Mouse (Mus musculus) c-Kit-positive CD71-positive TER-119-positive erythroid progenitor cells, embryonic 14.5 days (primary cell): Measurements from ENCODE around the gene Nhlh2.
A peak's percentile ranks its signal among the peaks of the same experiment; 100 is the strongest.

Experiments
- DNase-seq: peaks from one replicate; pipeline ENCODE4 v3.0.0-alpha.2; 2013; ENCODE audit warnings: low spot score

Nhlh2 gene

GRCm38 (mm10) chr3:102025659-102026058 lies 15.8 kb downstream of the Nhlh2 start:
- DNase-seq, result no peak

GRCm38 (mm10) chr3:102027880-102028279 lies 18.0 kb downstream of the Nhlh2 start:
- DNase-seq, result peak; percentile 16

- no peak for DNase-seq
Measured at GRCm38 (mm10) chr3:102037806-102038205, 27.9 kb downstream of the Nhlh2 start.

DNA sequence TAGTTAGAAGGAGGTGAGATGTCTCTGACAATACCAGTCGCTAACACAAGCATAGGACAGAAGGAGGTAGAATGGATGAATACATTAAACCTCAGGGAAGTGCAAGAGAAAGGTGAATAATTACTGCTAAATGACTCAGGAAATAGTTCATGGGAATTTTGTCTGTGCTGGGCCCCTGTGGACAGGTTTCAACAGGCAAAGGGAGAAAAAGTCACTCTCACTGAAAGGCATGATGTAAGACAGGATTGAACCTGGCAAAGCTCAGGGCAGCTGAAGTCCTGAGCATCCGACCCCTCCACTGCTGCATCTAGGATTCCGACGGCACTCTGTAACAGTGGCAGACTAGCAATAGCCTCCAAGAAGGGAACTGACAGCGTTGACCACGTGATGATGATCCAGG lies 28.7 kb downstream of the Nhlh2 start:
- no peak for DNase-seq

GRCm38 (mm10) chr3:102041632-102042031 lies 31.8 kb downstream of the Nhlh2 start:
- no peak for DNase-seq

DNA sequence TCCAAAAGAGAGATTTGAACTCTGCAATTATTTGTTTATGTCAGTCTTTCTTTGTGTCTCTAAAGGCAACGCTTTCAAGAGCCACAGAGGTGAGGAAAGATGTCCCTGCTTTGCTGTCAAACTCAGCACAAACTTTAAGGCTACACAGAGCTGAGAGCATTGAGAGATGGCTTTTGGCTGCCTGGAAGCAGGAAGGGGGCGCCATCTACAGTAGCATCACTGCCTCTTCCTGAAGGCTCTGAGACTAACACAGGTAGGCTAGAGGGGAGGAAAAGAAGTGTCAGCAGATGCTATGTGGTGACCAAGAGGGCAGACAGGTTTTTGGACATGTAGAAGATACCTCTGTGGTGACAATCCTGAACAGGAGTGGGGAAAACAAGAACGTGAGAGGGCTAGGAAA lies 35.2 kb downstream of the Nhlh2 start:
- DNase-seq, result no peak

- no peak for DNase-seq
Measured at GRCm38 (mm10) chr3:102047532-102047931, 37.7 kb downstream of the Nhlh2 start.

DNA sequence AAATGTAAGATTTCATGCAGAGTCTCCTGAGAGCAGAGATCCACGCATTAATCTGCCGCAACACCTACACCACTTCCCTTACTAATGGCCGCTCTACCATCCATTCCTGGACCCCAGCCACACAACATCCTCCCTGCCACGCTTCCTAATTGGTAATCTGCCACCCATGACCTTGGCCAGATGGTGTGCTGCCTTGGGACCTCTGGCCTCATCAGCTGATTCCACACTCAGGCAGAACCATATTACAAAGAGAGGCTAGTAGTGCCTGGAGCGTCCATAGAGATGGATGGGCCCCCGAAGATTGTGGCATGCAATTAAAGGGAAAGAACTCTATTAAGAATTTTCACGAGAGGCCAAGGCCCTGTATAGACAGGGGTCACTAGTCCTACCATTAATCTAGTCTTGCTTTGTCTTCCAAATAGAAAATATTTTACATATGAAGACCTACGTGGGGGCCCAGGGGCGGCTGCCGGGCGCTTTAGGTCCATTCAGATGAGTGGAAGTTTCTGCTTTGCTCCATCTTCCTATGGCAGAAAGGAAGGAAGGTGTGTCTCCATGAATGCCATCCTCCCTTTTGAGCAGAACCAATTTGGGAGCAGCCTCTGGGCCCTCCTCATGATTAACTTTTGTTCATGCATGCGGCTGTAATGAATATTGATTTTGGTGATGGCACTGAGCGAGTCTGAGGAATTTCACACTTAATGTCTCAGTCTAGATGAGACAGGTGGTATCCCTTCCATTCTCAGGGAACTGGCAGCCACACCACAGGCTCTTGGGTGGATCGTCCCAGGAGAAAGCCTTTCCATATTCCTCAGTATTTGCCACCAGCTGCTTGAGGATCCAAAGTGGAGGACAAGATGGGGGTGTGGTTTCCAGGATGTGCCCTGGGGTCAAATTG lies 39.6 kb downstream of the Nhlh2 start:
- DNase-seq, result no peak

GRCm38 (mm10) chr3:102052036-102052435 lies 42.2 kb downstream of the Nhlh2 start:
- no peak for DNase-seq

- no peak for DNase-seq
Measured at GRCm38 (mm10) chr3:102053293-102053692, 43.4 kb downstream of the Nhlh2 start.

DNA sequence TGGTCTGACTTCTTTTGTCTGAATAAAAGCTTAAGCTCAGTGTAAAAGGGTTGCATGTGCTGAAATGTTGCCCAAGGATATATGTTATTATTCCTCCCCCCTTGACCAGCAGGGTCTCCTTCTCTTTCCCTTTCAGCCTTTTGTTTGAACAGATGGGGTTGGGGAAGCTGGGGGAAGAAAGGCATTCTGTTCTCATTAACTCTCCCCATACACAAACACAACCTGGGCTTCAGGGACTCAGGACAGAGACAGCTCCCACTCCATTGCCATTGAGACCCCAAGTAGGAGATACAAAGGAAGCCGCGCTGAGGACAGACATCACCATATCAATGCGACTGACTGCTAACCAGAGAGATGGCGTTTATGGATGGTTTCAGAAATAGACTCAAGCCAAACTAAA lies 46.0 kb downstream of the Nhlh2 start:
- DNase-seq, result no peak

DNA sequence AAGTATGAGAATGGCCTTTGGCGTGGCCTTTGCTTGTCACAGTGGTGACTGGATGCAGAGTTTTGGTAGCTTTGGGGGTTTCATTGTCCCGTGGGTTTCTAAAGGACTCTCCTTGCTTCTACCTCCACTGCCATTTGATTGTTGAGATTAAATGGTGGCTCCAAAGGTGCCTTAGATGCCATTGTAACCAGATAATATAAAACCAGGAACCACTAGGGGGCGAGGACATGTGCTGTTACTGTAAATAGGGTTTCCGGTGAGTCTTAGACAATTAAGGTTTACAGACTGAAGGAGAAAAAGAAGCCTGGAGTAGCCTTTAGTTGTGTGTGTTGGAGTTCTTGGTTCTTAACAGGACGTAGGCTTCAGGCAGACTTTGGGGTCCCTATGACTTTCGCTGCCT lies 50.2 kb downstream of the Nhlh2 start:
- no peak for DNase-seq

GRCm38 (mm10) chr3:102061923-102062670 lies 52.2 kb downstream of the Nhlh2 start:
- peak; percentile 33 for DNase-seq

DNA sequence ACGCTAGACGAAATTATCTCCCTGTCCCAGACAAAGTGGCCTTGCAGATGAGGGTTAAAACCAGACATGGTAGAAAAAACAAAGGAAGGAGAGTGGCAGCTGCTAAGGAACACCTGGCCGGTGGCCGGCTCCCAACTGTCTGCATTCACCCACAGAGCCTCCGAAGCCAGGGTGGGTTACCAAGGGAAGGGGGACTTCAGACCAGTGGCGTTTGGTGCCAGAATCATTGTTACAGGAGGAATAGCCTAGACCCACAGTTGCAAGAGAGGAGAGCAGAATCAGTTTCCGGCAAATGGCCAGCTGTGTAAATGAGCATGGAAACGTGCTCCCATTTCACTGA lies 52.8 kb downstream of the Nhlh2 start:
- DNase-seq, result no peak

DNA sequence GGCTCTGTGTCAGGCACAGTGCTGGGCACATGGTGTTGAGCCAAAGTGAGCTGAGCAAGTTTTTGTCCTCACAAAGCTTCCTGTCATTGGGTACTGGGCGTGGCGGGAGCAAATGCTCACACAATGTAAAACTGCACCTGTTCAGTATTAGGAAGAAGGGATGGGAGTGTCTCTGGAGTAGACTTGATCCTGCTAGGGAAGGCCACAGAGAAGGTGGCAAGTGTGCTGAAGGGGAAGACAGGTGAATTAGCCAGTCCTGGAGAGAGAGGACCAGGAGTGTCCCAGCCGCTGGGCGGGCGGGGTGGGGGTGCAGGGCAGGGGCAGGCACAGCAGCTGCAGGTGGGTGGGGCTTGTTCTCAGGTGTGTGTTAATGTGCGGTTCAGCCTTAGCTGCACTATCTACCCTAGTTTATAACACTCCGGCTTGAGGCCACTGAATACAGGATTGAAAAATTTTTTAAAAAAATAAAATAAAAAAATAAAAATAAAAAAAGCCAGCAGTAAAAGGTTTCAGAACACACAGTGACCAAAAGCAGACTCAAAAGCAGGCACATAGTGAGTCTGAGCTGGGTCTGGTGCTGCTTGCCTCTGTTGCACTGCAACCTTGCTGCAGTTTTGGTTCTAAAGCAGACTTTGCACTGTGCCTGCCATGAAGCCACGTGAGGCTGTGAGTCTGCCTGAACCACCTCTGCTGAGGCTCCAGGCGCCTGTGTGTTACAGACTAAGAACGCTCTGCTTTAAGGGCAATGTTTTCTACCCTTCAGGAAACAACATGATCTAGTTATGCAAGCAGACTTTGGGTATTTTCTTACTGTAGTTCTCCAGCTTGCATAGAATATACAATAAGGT lies 53.6 kb downstream of the Nhlh2 start:
- no peak for DNase-seq

DNA sequence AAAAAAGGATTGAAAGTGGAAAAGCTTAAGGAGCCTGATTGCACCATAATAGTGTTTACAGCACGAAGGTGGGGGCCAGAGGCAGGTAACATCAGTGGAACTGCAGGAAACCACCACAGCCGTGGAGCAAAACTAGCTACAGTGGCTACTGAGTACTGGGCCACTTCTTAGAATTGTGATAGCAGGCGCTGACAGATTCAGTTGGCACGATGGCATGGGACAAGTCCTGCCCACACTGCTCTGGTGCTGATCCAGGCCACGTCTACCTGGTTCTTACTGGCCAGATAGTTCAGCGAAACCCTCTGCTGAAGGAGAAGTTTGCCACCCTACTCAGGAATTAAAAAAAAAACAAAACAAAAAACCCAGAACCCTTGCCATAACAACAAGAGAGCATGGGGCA lies 54.7 kb downstream of the Nhlh2 start:
- no peak for DNase-seq
